Mouse (Mus musculus) thymus, postnatal 25 days (tissue): ENCODE results near the gene Kiss1r.
A peak's percentile ranks its signal among the peaks of the same experiment; 100 is the strongest.

Experiments used
- DNase-seq: peaks from one replicate; pipeline ENCODE4 v3.0.0; 2022

Kiss1r gene

GRCm38 (mm10) chr10:79897316-79898245, 19.2 kb upstream of the Kiss1r start:
- no peak for DNase-seq

DNA sequence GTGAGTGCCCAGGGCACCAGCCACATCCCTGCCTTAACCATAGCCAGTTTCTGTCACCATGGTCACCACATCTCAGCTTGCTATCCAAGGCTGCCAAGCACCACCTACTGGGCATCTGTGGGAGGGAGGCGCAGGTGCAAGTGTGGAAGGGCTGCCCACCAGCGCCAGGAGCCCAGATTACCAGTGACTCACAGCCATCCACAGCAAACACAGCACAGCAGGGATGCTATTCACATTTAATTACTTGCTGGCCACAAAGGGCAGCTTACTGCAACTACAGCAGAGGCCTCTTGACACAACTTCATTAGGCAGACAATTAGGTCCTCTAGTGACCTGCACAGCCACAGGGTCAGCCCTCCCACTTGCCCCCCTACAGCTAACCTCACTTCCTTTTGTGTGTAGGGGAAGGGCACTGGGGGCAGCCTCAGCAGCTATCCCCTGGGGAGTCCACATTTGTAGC, 15.8 kb upstream of the Kiss1r start:
- no peak for DNase-seq

DNA sequence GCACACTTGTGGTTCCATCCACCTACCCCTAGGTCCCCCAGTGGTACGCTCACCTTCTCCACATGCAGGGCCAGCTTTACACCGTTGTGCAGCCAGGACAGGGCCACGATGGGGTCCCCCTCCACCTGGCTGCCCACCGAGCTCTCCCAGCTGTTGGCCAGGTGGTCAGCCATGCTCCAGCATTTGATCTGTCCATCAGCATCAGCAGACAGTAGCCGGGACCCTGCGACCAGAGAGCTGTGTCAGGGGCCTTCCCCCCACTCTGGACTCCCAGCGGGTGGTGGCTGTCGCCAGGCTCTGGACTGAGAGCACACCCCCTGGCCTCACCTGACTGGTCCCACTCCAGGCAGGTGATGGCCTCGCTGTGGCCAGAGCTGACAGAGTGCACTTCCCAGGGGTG, 10.1 kb upstream of the Kiss1r start:
- DNase-seq = no peak

GRCm38 (mm10) chr10:79907415-79907814, 9.4 kb upstream of the Kiss1r start:
- no peak for DNase-seq

DNA sequence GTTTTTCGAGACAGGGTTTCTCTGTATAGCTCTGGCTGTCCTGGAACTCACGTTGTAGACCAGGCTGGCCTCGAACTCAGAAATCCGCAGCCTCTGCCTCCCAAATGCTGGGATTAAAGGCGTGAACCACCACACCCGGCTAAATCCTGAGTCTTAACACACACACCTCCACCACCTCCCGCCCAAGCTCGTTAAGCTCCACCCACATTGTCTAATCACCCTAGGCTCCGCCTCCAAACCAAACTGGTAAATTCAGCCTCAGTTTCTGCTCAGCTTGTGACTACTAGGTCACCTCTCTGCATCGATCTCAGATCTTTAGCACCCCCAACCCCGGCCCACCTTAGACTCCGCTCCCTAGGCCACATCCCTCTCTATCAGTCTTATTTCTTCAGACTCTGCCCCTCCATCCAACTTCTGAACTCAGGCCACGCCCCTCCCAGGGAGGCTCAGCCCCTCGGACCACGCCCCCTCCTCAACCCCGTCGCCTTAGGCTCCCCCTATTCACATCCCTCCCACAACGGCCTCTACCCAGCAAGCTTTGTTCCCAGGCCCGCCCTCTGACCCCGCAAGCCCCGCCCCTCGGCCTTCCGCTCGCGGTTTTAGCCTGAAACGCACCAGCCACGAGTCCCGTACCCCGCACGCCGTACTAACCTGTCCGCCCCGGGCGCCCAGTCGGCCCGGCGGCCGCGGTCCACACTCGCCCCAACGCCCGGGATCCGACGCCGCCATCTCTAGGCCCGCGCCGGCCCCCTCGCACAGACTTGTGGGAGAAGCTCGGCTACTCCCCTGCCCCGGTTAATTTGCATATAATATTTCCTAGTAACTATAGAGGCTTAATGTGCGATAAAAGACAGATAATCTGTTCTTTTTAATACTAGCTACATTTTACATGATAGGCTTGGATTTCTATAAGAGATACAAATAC, 8.3 kb upstream of the Kiss1r start, which contains the start of gene Med16:
Med16 (minus strand) TSS at position 757 of the 925 bp plus-strand sequence.
- peak; percentile 98 for DNase-seq

DNA sequence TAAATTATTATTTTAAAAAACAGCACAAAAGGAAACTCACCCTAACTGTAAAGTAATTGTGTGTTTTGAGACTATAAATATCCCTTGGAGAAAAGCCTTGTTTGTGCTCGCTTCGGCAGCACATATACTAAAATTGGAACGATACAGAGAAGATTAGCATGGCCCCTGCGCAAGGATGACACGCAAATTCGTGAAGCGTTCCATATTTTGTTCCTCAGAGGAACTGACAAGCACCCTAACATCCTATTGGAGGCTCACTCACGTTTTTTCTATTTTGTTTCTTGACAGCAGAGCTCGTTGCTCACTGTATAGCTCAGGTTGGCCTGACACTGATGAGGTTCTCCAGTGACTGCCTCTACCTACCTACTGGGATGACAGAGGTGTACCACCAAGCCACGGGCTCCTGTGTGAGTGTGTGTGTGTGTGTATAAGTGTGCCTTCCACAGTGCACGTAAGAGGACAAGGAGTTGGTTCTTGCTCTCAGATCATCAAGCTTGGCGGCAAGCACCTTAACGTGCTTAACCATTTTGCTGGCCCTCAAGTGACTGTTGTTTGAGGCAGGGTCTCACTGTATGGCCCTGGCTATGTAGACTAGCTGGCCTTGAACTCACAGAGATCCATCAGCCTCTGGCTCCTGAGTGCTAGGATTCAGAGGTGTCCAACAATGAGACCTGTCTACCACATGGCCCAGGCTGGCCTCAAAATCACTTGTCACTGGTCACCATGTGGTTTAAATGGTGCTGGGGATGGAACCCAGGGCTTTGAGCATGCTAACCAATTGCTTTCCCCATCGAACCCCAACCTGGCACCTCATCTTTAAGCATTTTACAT, 7.5 kb upstream of the Kiss1r start:
- peak; percentile 34 for DNase-seq

DNA sequence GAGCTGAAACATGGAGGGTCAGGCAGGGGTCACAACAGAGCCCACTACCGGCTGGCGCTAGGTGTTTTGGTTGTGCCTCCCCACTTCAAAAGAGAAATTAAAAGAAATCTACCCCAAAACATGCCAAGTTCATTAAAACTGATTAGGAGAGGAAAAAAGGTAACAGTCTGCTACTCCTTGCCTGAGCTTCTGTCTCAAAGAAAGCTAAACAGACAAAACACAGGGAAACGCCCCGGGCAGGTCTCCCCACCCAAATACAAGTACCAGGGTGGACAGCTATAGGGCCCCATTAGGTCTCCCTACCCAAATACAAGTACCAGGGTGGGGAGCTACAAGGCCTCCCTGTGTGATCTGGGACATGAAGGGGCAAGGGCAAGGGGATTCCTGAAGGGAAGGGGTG, 6.2 kb upstream of the Kiss1r start, which contains the start of gene Gm26602:
Gm26602 (plus strand) TSS at position 301 of the 400 bp plus-strand sequence.
- DNase-seq = no peak

DNA sequence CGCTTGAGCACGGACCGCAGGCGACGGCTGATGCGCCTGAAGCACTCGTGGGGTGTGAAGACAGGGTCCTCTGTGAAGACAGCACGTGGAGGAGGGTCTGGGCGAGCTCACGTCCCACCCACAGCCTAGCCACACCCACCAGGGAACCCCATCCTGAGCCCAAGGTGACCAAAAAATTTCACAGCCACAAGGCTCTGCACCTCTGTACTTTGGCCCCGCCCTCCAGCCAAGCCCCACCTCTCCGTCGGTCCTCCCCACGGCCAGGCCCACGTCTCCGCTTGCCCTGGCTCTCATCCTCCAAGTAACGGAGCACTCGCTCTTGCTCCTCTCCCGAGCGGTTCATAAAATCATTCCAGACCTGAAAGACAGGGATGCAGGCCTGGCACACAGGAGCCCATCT, 4.4 kb upstream of the Kiss1r start:
- DNase-seq = no peak

DNA sequence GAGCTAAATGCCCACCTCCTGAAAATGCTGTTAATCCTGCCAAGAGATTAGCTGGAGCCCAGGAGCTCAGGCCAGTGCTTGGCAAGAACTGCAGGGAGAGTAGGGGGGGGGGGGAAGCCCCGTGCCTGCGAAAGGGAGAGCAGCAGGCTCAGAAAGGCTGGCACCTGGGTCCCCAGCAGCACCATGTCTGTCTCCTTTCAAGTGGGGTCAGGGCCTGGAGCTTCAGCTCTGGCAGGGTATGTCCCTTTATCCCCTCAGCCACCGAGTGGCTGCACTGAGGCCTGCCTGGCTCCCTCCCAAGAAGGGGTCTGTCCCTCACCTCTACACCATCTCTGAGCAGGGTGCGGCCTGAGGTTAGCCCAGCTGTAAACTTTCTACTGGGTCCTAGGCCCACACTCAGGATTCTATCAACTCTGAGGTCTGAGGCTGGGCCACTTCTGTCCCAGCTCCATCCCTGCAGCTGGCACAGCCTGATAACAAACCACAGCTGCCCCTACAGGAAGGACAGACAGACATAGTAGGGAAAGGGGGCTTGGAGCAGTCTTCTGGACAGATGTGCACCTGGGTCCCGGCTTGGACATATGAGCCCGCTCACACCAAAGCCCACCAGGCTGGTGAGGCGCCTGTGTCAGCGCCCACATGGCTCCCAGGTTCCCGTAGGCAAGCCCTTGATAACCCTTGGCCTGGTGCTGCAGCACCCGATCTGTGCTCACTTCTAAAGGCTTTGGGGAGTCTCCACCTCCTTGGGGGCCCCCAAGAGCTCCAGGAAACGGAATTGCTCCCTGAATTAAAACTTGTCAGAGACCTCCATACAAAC, 2.4 kb upstream of the Kiss1r start:
- no peak for DNase-seq

- DNase-seq = no peak
Observed at GRCm38 (mm10) chr10:79914948-79915596, 1.7 kb upstream of the Kiss1r start.

DNA sequence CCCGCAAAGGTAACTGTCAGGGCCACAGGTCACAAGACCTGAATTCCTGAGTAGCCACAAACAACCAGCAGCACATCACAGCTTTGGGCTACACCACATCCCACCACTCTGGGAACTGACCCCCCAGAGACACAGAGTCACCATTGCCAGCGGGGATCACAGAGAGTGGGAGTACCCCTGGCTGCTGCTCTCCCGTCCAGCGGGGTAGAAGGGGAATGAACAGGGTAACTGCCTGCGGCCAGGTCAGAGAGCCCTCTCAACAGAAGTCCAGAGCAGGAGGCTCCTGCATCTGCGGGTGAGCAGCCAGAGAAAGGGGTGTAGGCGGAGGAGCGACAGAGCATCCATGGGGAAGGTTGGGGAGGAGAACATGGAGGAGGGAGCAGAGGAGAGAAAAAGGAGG, 690 bp upstream of the Kiss1r start:
- no peak for DNase-seq

GRCm38 (mm10) chr10:79917532-79918100, 845 bp downstream of the Kiss1r start:
- DNase-seq = no peak

DNA sequence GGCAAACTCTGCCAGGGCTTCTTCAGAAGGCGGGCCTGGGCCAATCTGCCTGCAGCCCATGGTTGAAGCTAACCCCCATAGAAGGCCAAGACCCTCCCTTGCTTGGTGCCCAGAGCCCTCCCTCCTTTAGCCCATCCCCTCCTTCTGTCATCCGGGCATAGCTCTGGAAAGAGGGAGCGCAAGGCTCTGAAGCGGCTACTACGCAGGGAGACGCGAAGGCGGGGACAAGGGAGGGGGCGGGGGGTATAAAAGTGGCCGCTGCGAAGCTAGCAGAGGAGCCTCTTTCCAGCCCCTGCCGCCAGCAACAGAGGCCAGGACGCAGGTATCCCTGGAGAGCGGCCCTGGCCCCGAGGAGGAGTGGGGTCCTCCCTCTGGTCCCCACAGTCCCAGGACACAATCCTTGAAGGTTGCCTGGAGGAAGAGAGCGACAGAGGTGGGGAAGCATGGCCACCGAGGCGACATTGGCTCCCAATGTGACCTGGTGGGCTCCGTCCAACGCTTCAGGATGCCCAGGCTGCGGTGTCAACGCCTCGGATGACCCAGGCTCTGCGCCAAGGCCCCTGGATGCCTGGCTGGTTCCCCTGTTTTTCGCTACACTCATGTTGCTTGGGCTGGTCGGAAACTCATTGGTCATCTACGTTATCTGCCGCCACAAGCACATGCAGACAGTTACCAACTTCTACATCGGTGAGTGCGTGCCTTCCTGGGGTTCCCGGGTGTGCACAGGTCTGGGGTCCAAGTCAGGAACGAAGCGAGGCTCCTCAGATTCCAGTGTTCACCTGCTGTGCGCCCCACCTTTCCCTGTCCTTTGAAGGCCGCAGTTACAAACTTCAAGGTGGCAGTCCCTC, 1.7 kb downstream of the Kiss1r start:
- DNase-seq = no peak

- peak; percentile 25 for DNase-seq
Observed at GRCm38 (mm10) chr10:79919251-79919849, 2.6 kb downstream of the Kiss1r start.

GRCm38 (mm10) chr10:79920056-79920890, 3.5 kb downstream of the Kiss1r start:
- no peak for DNase-seq

- DNase-seq = peak; percentile 23
Observed at GRCm38 (mm10) chr10:79920958-79921535, 4.3 kb downstream of the Kiss1r start, which contains the start of gene R3hdm4. R3hdm4 (minus strand) TSS chr10:79921208.

DNA sequence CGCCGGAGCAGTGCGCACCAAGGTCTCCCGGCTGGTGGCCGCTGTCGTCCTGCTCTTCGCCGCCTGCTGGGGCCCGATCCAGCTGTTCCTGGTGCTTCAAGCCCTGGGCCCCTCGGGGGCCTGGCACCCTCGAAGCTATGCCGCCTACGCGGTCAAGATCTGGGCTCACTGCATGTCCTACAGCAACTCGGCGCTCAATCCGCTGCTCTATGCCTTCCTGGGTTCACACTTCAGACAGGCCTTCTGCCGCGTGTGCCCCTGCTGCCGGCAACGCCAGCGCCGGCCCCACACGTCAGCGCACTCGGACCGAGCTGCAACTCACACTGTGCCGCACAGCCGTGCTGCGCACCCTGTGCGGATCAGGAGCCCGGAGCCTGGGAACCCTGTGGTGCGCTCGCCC, 4.8 kb downstream of the Kiss1r start:
- DNase-seq = no peak
